8 mouse cellular contexts compared by ENCODE assay signal in the genomic region with DNA sequence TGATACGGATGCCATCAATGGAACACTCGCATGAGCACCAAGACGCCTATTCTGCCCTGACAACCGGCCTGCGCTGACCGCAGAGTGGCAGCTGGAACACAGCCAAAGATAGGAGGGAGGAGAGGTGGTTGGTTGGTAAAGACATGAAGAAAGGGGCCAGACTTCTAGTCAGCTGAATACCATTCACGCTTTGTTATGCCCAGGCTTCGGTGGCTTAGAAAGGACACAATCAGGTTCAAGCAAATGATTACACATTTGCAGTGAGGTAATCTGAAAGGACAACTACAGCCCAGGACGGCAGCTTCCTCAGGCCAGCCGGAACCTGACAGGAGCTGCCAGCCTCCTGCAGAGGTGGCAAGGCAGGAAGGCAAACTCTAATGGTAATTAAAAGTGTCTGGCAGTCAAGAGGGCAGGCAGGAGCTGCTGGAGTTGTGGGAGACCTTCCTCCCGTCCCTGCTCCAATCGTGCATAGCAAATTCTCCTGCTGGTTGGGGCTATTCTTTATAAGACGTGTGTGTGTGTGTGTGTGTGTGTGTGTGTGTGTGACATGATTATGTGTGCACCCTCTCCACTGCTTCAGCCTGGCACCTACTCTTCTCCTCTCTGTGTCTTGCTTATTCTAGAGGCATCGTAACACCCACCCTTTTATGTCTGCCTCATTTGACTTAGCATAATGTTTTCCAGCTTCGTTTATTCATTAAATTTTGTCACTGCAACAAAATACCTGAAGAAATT.
DNase-seq lines count a peak whose midpoint lies in the region; ATAC-seq and TF ChIP-seq lines count a peak whose summit lies in the region.

No protein-coding gene starts in this region.

- no peaks in the 10 kb centered on the region for H3K36me3 ChIP-seq in forebrain, embryonic 12.5 days (replicated peaks)
- H3K36me3 ChIP-seq in kidney, adult 2 months (ENCODE audit: control insufficient read depth, insufficient read depth, low read length): no peaks in the 10 kb centered on the region
- no peaks in the 10 kb centered on the region for H3K36me3 ChIP-seq in midbrain, embryonic 11.5 days (ENCODE audit: control insufficient read depth, insufficient read depth, low read length)

- H3K27me3 ChIP-seq in forebrain, embryonic 12.5 days: no peaks in the 10 kb centered on the region
- no peaks in the 10 kb centered on the region for H3K27me3 ChIP-seq in kidney, adult 2 months (replicated peaks; ENCODE audit: control insufficient read depth, insufficient read depth, low read length)
- H3K27me3 ChIP-seq in midbrain, embryonic 11.5 days (ENCODE audit: control insufficient read depth, insufficient read depth, low read length): no peaks in the 10 kb centered on the region

- no peaks in the 10 kb centered on the region for H3K9me3 ChIP-seq in forebrain, embryonic 12.5 days
- H3K9me3 ChIP-seq in midbrain, embryonic 11.5 days (ENCODE audit: control insufficient read depth, low read length): no peaks in the 10 kb centered on the region

- peaks cover 13% of the 10 kb centered on the region for H3K4me1 ChIP-seq in forebrain, embryonic 12.5 days
- peaks cover 5% of the 10 kb centered on the region; the same call in 1 of the 2 replicates for H3K4me1 ChIP-seq in kidney, adult 2 months (ENCODE audit: control insufficient read depth, insufficient read depth, low read length)
- no peaks in the 10 kb centered on the region for H3K4me1 ChIP-seq in midbrain, embryonic 11.5 days (ENCODE audit: control insufficient read depth, insufficient read depth, low read length)

- TF ChIP-seq POLR2A in kidney, adult 2 months (IDR thresholded peaks at IDR 0.05; ENCODE audit: low read depth, low read length): no peak

- H3K9ac ChIP-seq in forebrain, embryonic 12.5 days: no peak overlapping the region
- H3K9ac ChIP-seq in midbrain, embryonic 11.5 days (ENCODE audit: low read length): no peak overlapping the region

- 41% methylated on average over 15 of the region's 15 CpGs for WGBS in forebrain, embryonic 12.5 days
- WGBS in kidney, adult 2 months: 19% methylated on average over 15 of the region's 15 CpGs
- 60% methylated on average over 15 of the region's 15 CpGs for WGBS in midbrain, embryonic 11.5 days

- ATAC-seq in forebrain, embryonic 12.5 days (ENCODE audit: low FRiP score): peak; percentile 51; the same call in 1 of the 2 replicates
- 0 out of 2 replicates have a peak, but pooled peaks have one; percentile 27 for ATAC-seq in midbrain, embryonic 11.5 days (ENCODE audit: low FRiP score)

- no peak overlapping the region for H3K4me3 ChIP-seq in forebrain, embryonic 12.5 days (replicated peaks)
- H3K4me3 ChIP-seq in kidney, adult 2 months (ENCODE audit: insufficient read depth, low read depth, low read length): no peak overlapping the region
- no peak overlapping the region for H3K4me3 ChIP-seq in midbrain, embryonic 11.5 days (ENCODE audit: low read depth, low read length)

- no peak overlapping the region for H3K4me2 ChIP-seq in forebrain, embryonic 12.5 days
- H3K4me2 ChIP-seq in midbrain, embryonic 11.5 days: no peak overlapping the region

- DNase-seq in cerebellum, postnatal 25 days: peak; percentile 30 to 45
- no peak for DNase-seq in cerebellum, adult 11 months
- DNase-seq in kidney, adult 2 months: peak; percentile 66
- no peak for DNase-seq in midbrain, embryonic 11.5 days (ENCODE audit: low spot score, missing footprints)
- DNase-seq in natural killer cell, adult 2 months (ENCODE audit: low spot score in 2 of 2): no peak
- no peak for DNase-seq in layer of hippocampus, adult 8-10 months (ENCODE audit: low spot score in 2 of 2)
- no peak for DNase-seq in testis, postnatal 10 days (ENCODE audit: low spot score)

- no peak for TF ChIP-seq CTCF in kidney, adult 2 months (conservative IDR thresholded peaks at IDR 0.05; ENCODE audit: insufficient read depth, insufficient read length, low read depth, low read length)

- H3K27ac ChIP-seq in forebrain, embryonic 12.5 days: peak overlapping the region; percentile 59
- H3K27ac ChIP-seq in kidney, adult 2 months (ENCODE audit: insufficient read depth, low read depth, low read length): no peak overlapping the region
- H3K27ac ChIP-seq in midbrain, embryonic 11.5 days (ENCODE audit: low read depth, low read length): no peak overlapping the region

Comparison
In these comparisons a context has a peak if more than half of its experiments do, and no peak if none do; other contexts are left out.
1. DNase-seq: peak in cerebellum, postnatal 25 days (2 of 2) and kidney, adult 2 months (single experiment); none in cerebellum, adult 11 months (single experiment), midbrain, embryonic 11.5 days (single experiment), natural killer cell, adult 2 months (0 of 2), layer of hippocampus, adult 8-10 months (0 of 2) and testis, postnatal 10 days (single experiment).